Mouse (Mus musculus) frontal cortex, postnatal 36 days (tissue): ENCODE measurements around the gene Fcnb.

Source experiments
- DNase-seq, 2 experiments: peaks; one replicate each; pipeline ENCODE4 v3.0.0; 2022; ENCODE audit warnings: low spot score in 2 of 2

Fcnb gene

GRCm38 (mm10) chr2:28032469-28032868, 52.2 kb downstream of the Fcnb start:
- DNase-seq: no peak

GRCm38 (mm10) chr2:28031860-28032259, 52.8 kb downstream of the Fcnb start:
- DNase-seq: no peak
